Mouse (Mus musculus) activated CD4-positive, CD25-positive, alpha-beta regulatory T cell (primary cell): ENCODE measurements around the gene Zfp637. TPM values are rescaled to one million over a fixed set of nuclear protein-coding genes. Genes with fewer than 3 reads are reported as not detected.

Experiments used
- polyA plus RNA-seq, 2 experiments: library from polyadenylated mRNA; unstranded; fragments of 100-300 nt; shearing (Covaris generic); gene quantifications; one replicate each; pipeline ENCODE4 v1.2.1; 2017

Gene Zfp637
- 10 to 100 TPM; 25.1 to 31.5 TPM for polyA plus RNA-seq

DNA sequence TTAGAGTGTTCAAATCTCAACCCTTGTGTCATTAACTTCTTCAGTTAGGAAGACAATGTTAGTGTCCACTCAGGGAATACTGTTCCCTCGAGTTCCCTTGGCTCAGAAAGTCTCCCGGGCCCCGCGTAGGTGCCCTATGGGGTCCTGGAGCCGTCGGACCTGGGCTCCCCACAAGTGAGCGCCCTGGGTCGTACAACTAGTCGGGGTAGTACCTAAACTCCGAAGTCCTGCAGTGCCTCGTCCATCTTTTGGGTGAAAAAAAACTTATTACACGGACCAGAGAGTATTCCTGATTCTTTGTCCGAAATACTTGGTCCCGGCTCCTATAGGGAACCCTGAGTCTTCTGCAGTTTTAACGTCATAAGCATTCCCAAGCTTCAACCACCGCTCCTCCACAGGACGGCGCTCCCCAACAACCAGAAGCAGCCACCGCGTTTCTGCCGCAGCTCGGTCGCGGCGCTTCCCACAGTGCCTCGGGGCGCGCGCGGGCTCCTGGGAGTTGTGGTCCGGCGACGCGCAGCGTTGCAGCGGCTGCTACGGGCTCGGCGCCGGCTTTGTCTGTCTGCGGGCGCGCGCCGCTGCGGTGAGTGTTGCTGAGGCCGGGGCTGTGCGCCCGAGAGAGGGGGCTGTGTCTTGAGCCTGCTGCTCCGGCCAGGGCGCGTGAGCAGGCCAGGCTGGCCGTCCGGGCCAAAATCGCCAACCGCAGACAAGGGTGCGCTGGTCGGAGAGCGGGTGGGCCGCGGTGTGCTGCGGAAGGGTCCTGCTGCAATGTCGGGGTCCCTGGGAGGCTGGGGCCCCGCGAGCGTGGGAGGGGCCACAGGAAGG, at the start of gene Zfp637:
Gene Zfp637 (plus strand): TSS at position 495 of the 825 bp plus-strand sequence.

DNA sequence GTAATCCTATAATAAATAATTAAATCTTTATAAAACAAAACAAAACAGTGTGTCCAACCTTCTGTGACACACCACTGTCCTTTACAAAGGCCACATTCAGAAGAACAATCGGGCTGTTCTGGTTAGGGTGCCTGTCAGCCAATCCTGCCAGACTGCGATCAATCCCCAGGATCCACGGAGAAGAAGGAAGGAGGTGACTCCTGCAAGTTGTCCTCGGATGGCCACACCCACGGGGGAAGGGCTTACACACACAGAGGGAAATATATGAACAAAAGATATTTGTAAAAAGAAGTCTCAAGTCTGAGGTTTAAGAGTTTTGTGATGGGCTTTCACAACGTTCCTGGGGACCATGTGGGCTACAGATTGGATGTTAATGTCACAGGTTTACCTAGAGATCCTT, 20.9 kb downstream of the Zfp637 start, which contains the start of gene Zfp239:
Gene Zfp239 (plus strand): TSS at position 253 of the 400 bp plus-strand sequence.

Other genes with a start within 250 kb of the Zfp637 start
- gene Zfp239, start 20.9 kb downstream of the Zfp637 start, polyA plus RNA-seq: 1 to 10 TPM; 2.6 to 4.1 TPM
- gene Hnrnpf, start 59.1 kb downstream of the Zfp637 start, polyA plus RNA-seq: 1,000 to 10,000 TPM; 1,051 to 1,224 TPM
- gene Fxyd4, start 96.5 kb downstream of the Zfp637 start, polyA plus RNA-seq: 1 to 10 TPM; 1.6 to 3.9 TPM
- 1 to 10 TPM; 3.5 to 3.6 TPM for gene Rasgef1a, start 170.3 kb downstream of the Zfp637 start, polyA plus RNA-seq